Mouse (Mus musculus): ENCODE measurements around the gene Sypl2. TPM values are rescaled to one million over a fixed set of nuclear protein-coding genes. Genes with fewer than 3 reads are reported as not detected.
A peak's percentile ranks its signal among the peaks of the same experiment; 100 is the strongest.

Gene Sypl2
- polyA plus RNA-seq, 1 experiment from 2014 or later, result 0.42 TPM

DNA sequence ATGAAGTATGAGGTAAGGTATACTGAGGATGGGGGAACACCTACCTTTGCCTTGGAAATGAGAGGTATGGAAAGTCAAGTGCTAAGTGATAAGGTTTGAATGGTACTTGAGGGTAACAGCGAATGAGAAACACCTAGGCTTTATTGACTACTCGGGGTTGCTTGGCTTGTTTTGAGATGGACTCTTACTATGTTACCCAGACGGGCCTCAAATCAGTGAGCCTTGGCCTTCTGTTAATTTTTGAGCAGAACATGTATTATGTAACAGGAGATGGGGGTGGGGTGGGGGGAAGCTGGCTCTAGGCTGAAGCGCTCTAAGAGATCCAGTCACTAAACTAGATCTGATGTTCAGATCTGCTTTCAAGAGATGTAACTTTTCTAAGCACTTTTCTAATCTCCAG, 5.2 kb upstream of the Sypl2 start:
- Histone ChIP-seq H3K27me3 (ENCODE audit: control insufficient read depth, insufficient read depth, low read length) (peaks cover 10% of the 10 kb centered on the region; the same call in 1 of the 2 replicates), H3K9ac (replicated peaks; ENCODE audit: low read length) (no peak overlapping the region), H3K4me2 (ENCODE audit: low read length) (no peak overlapping the region), H3K9me3 (ENCODE audit: control insufficient read depth, low read length) (no peaks in the 10 kb centered on the region), H3K36me3 (ENCODE audit: control insufficient read depth, insufficient read depth, low read length) (no peaks in the 10 kb centered on the region), H3K4me3 (replicated peaks; ENCODE audit: low read depth, low read length) (no peak overlapping the region), H3K4me1 (ENCODE audit: control insufficient read depth, insufficient read depth, low read length) (peaks cover 2% of the 10 kb centered on the region; the same call in 1 of the 2 replicates), H3K27ac (replicated peaks; ENCODE audit: low read depth, low read length) (no peak overlapping the region)
- WGBS, result 84% methylated on average over 4 of the region's 4 CpGs
- ATAC-seq (ENCODE audit: low FRiP score, low TSS enrichment), result no peak
- no peak for DNase-seq

DNA sequence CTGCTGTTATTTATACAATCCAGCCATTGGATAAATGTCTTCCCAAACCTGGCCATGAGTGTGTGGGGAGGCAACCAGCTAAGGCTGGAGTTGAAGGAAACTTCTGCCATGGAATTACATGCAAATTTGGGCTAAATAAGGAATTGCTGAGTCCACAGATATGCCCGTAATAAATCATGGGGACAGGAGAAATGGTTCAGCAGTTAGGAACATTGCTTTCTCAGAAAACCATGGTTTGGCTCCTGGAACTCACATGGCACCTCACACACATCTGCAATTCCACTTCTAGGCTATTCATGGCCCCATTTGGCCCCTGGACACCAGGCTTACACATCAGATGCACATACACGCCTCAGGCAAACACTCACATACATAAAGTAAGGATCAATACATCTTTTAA, 1.1 kb upstream of the Sypl2 start:
- Histone ChIP-seq H3K27ac (replicated peaks; ENCODE audit: low read depth, low read length) (no peak overlapping the region), H3K4me3 (replicated peaks; ENCODE audit: low read depth, low read length) (no peak overlapping the region), H3K4me2 (ENCODE audit: low read length) (no peak overlapping the region), H3K4me1 (ENCODE audit: control insufficient read depth, insufficient read depth, low read length) (peaks cover 10% of the 10 kb centered on the region; the same call in 1 of the 2 replicates), H3K36me3 (ENCODE audit: control insufficient read depth, insufficient read depth, low read length) (no peaks in the 10 kb centered on the region), H3K9ac (replicated peaks; ENCODE audit: low read length) (no peak overlapping the region), H3K27me3 (ENCODE audit: control insufficient read depth, insufficient read depth, low read length) (peaks cover 35% of the 10 kb centered on the region), H3K9me3 (ENCODE audit: control insufficient read depth, low read length) (no peaks in the 10 kb centered on the region)
- no peak for DNase-seq
- 77% methylated on average over 2 of the region's 2 CpGs for WGBS
- no peak for ATAC-seq (ENCODE audit: low FRiP score, low TSS enrichment)

DNA sequence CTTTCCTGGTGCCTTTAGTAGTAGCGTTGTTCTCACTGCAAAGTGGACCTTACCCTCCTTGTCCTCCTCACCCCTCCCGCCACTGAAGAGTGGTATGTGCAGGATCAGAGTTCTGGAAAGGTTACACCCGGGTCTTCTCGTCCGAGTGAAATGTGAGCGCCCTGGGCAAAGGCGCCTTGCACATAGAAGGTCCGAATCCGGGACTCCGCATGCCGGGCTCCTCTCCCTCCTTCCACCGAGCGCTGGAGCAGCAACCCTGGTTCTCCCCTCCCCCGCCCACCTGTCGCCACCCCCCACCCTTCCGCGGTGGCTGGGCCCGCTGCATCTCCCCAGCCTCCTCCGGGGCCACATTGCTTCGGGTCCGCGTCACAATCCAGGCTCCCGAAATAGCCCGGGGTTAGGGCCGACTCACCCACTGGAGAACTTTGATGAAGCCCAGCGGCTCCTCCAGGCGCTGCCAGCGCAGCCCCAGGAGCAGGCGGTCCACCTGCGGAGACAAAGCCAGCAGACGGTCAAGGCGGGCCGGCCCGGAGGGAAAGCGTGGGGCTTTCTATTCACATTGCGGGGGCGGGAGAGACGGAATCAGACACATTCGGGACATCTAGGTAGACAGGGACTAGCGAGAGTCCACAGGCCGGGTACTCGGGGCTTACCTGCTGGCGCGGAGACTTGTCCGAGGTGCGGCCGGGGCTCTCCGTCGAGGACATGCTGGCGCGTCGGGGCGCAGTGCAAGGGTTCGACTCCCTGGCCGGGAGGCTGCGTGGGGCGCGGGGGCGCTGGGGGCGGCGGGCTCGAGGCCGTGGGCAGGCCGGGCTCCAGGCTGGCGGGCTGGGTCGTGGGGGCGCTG, 514 bp downstream of the Sypl2 start:
- no peaks in the 10 kb centered on the region for H3K36me3 ChIP-seq (ENCODE audit: control insufficient read depth, insufficient read depth, low read length)

DNA sequence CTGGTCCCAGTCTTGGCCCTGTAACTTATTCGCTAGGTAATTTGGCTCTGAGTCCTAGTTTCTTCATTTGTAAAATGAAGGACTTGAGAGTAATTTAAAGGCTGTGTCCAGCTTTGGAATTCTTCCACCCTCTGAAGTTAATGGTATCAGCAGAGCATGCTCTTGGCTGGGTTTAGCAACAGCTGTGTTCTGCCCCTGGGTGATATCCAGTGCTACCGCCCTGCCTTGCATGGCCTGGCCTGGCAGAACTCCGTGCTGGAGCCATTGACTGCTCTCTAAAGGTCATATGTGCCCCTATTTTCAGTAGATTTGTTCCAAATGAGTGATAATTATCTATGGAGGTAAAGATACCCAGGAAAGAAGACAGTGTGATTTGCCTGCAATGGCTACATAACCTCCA, 5.8 kb downstream of the Sypl2 start:
- H3K4me2 ChIP-seq (ENCODE audit: low read length), result no peak overlapping the region
- H3K9me3 ChIP-seq (ENCODE audit: control insufficient read depth, low read length), result no peaks in the 10 kb centered on the region
- H3K27me3 ChIP-seq (ENCODE audit: control insufficient read depth, insufficient read depth, low read length), result peaks cover 15% of the 10 kb centered on the region
- no peak overlapping the region for H3K27ac ChIP-seq (replicated peaks; ENCODE audit: low read depth, low read length)
- DNase-seq (no peak), ATAC-seq (ENCODE audit: low FRiP score, low TSS enrichment) (no peak)
- H3K4me3 ChIP-seq (replicated peaks; ENCODE audit: low read depth, low read length), result no peak overlapping the region
- no peaks in the 10 kb centered on the region for H3K4me1 ChIP-seq (ENCODE audit: control insufficient read depth, insufficient read depth, low read length)
- 88% methylated on average over 3 of the region's 3 CpGs for WGBS
- H3K9ac ChIP-seq (replicated peaks; ENCODE audit: low read length), result no peak overlapping the region
- no peaks in the 10 kb centered on the region for H3K36me3 ChIP-seq (ENCODE audit: control insufficient read depth, insufficient read depth, low read length)

More for the DNA sequence above, 514 bp downstream of the Sypl2 start:
- H3K4me2 ChIP-seq (ENCODE audit: low read length), result peak overlapping the region; percentile 63
- H3K27ac ChIP-seq (replicated peaks; ENCODE audit: low read depth, low read length), result no peak overlapping the region
- ATAC-seq (ENCODE audit: low FRiP score, low TSS enrichment) (peak; percentile 48; the same call in 1 of the 2 replicates), DNase-seq (peak; percentile 40)
- 3% methylated on average over 66 of the region's 67 CpGs for WGBS
- H3K9me3 ChIP-seq (ENCODE audit: control insufficient read depth, low read length), result no peaks in the 10 kb centered on the region
- peaks cover 35% of the 10 kb centered on the region for H3K27me3 ChIP-seq (ENCODE audit: control insufficient read depth, insufficient read depth, low read length)
- peak overlapping the region; percentile 26; the same call in 1 of the 2 replicates for H3K9ac ChIP-seq (replicated peaks; ENCODE audit: low read length)
- H3K4me3 ChIP-seq (replicated peaks; ENCODE audit: low read depth, low read length), result peak overlapping the region; percentile 39
- peaks cover 10% of the 10 kb centered on the region; the same call in 1 of the 2 replicates for H3K4me1 ChIP-seq (ENCODE audit: control insufficient read depth, insufficient read depth, low read length)

DNA sequence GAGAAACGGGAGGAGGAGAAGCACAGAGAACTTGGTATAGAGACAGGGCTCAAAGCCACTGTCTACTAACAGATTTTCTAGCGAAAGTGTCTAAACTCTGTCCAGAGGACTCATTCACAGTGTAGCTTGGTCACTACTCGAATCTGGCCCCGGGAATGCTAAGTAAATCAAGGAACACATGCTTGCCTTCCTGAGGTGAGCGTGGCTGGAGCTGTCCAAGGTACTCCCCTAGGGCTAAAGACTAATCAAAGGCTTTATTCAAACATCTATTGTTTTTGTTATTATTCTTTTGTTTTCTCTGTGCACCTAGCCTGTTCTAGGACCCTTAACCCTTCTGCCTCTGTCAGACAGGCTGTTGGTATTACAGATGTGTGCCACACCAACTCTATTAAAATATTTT, 11.7 kb downstream of the Sypl2 start:
- no peaks in the 10 kb centered on the region for H3K9me3 ChIP-seq (ENCODE audit: control insufficient read depth, low read length)
- ATAC-seq (ENCODE audit: low FRiP score, low TSS enrichment) (no peak), DNase-seq (no peak)
- H3K27me3 ChIP-seq (ENCODE audit: control insufficient read depth, insufficient read depth, low read length), result no peaks in the 10 kb centered on the region
- no peaks in the 10 kb centered on the region for H3K4me1 ChIP-seq (ENCODE audit: control insufficient read depth, insufficient read depth, low read length)
- no peaks in the 10 kb centered on the region for H3K36me3 ChIP-seq (ENCODE audit: control insufficient read depth, insufficient read depth, low read length)
- H3K27ac ChIP-seq (replicated peaks; ENCODE audit: low read depth, low read length), result no peak overlapping the region
- no peak overlapping the region for H3K4me2 ChIP-seq (ENCODE audit: low read length)
- 26% methylated on average over 5 of the region's 5 CpGs for WGBS
- no peak overlapping the region for H3K9ac ChIP-seq (replicated peaks; ENCODE audit: low read length)
- H3K4me3 ChIP-seq (replicated peaks; ENCODE audit: low read depth, low read length), result no peak overlapping the region

DNA sequence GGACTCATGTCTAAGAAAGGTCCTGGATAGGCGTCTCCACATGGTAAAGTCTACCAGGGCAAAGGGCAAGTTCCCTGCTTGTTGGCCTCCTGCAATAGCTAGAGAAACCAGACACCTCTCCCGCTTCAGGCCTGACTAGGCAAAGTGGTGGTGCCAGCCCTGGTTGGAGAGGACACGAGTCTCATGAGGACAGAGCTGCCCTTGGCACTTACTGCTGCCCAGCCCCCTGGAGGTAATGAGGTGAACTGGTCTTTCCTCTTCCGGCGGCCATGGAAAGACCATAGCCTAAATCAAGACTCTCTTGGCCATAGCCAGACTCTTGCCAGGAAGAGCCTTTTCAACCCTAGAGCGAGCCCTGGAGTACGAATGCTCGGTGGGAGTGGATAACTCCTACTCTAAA, 14.0 kb downstream of the Sypl2 start:
- DNase-seq, result no peak
- Histone ChIP-seq H3K27me3 (ENCODE audit: control insufficient read depth, insufficient read depth, low read length) (no peaks in the 10 kb centered on the region), H3K9me3 (ENCODE audit: control insufficient read depth, low read length) (no peaks in the 10 kb centered on the region), H3K9ac (replicated peaks; ENCODE audit: low read length) (no peak overlapping the region), H3K4me1 (ENCODE audit: control insufficient read depth, insufficient read depth, low read length) (peaks cover 12% of the 10 kb centered on the region), H3K4me3 (replicated peaks; ENCODE audit: low read depth, low read length) (no peak overlapping the region), H3K36me3 (ENCODE audit: control insufficient read depth, insufficient read depth, low read length) (peaks cover 10% of the 10 kb centered on the region), H3K4me2 (ENCODE audit: low read length) (no peak overlapping the region), H3K27ac (replicated peaks; ENCODE audit: low read depth, low read length) (no peak overlapping the region)
- no peak for ATAC-seq (ENCODE audit: low FRiP score, low TSS enrichment)
- 89% methylated on average over 8 of the region's 8 CpGs for WGBS

DNA sequence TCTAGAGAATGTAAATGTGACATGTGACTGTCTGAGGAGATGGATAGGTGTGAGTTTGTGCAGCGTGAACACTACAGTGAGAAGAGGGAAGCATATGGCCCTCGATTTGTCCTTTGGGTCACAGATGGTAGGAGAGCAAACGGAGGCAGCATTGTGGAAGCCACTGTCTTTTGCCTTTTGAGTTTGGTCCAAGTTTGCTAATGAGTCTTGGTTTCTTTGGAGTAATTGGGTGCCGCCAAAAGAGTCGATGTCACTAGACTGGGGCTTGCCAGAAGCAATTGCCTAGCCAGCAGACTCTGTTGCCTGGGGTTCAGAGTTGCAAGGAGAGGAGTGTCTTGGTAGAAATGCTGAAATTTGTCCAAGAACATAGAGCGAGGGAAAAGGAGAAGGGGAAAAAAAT, 14.6 kb downstream of the Sypl2 start:
- no peak overlapping the region; the same call in 1 of the 2 replicates for H3K4me3 ChIP-seq (replicated peaks; ENCODE audit: low read depth, low read length)
- no peak overlapping the region for H3K9ac ChIP-seq (replicated peaks; ENCODE audit: low read length)
- peaks cover 12% of the 10 kb centered on the region for H3K4me1 ChIP-seq (ENCODE audit: control insufficient read depth, insufficient read depth, low read length)
- no peaks in the 10 kb centered on the region for H3K9me3 ChIP-seq (ENCODE audit: control insufficient read depth, low read length)
- H3K27me3 ChIP-seq (ENCODE audit: control insufficient read depth, insufficient read depth, low read length), result no peaks in the 10 kb centered on the region
- H3K4me2 ChIP-seq (ENCODE audit: low read length), result peak overlapping the region; percentile 71
- peaks cover 15% of the 10 kb centered on the region for H3K36me3 ChIP-seq (ENCODE audit: control insufficient read depth, insufficient read depth, low read length)
- 80% methylated on average over 6 of the region's 6 CpGs for WGBS
- DNase-seq (no peak), ATAC-seq (ENCODE audit: low FRiP score, low TSS enrichment) (no peak)
- H3K27ac ChIP-seq (replicated peaks; ENCODE audit: low read depth, low read length), result peak overlapping the region; percentile 99

DNA sequence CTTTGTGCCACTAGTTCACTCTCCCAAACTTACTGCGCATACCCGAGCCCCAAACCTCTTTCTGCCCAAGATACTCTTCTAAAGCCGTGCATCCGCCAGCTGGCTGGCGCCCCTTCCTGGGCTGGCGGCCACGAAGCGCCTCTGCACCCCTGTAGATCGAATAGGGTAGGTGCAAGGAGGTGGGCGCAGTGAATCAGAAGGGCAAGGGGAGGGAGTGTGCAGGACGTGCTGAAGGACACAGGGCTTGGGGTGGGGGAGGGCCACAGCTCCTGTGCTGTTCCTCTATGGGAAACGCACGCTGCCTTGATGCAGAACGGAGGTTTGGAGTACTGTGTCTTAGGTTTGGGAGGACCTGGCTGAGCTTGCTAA, 15.7 kb downstream of the Sypl2 start, which contains the start of gene Atxn7l2:
TSS of gene Atxn7l2 (minus strand) at position 164 of the 369 bp plus-strand sequence.
- peak; percentile 89 for ATAC-seq (ENCODE audit: low FRiP score, low TSS enrichment)
- Histone ChIP-seq H3K9me3 (ENCODE audit: control insufficient read depth, low read length) (no peaks in the 10 kb centered on the region), H3K9ac (replicated peaks; ENCODE audit: low read length) (peak within 1 kb of the TSS; percentile 71), H3K36me3 (ENCODE audit: control insufficient read depth, insufficient read depth, low read length) (peaks cover 26% of the 10 kb centered on the region), H3K27me3 (ENCODE audit: control insufficient read depth, insufficient read depth, low read length) (no peaks in the 10 kb centered on the region), H3K4me1 (ENCODE audit: control insufficient read depth, insufficient read depth, low read length) (peaks cover 12% of the 10 kb centered on the region), H3K4me3 (replicated peaks; ENCODE audit: low read depth, low read length) (peak within 1 kb of the TSS; percentile 64), H3K4me2 (ENCODE audit: low read length) (peak within 1 kb of the TSS; percentile 91), H3K27ac (replicated peaks; ENCODE audit: low read depth, low read length) (peak within 1 kb of the TSS; percentile 99)
- peak; percentile 87 for DNase-seq
- WGBS, result 0% methylated on average over 14 of the region's 14 CpGs

Data from midbrain, embryonic 14.5 days (tissue).